Comparison of ENCODE assay signal across 8 mouse cellular contexts in the genomic region with DNA sequence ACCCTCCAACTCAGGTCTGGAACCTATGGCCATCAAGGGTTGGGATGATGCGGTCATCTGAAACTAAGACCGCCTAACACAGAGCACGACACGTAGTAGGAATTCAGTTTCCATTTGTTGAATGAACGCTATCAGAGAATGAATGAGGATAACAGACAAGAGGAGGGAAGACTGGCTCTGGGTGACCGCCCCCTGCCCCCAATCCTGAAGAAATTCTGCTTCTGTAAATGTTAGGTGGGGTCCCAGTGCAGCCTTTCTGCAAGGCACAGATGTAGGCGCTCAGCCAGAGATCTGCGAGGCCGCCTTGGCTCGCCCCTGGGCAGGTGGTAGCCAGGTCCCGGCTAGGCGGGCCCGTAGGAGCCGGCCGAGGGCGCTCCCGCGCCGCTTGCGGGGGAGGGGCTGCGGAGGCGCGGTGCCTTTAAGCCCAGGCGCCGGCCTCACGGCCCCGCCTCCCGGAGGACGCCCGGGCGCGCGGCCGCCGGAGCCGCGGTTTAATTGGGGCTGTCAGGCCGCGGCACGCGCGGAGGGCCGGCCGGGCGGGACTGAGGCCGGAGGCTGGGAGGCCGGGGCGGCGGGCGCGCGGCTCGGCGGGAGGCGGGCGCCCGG. TPM values are rescaled to one million over a fixed set of nuclear protein-coding genes. Genes with fewer than 3 reads are reported as not detected.
A peak's percentile ranks its signal among the peaks of the same experiment; 100 is the strongest.
DNase-seq lines count a peak whose midpoint lies in the region; ATAC-seq and TF ChIP-seq lines count a peak whose summit lies in the region.

Gene Dusp7 (plus strand): TSS at position 521 of the 606 bp plus-strand sequence.

- H3K4me2 ChIP-seq in intestine, postnatal 0 days (replicated peaks; ENCODE audit: low read depth) = peak within 1 kb of the TSS; percentile 96
- peak within 1 kb of the TSS; percentile 98 for H3K4me2 ChIP-seq in midbrain, embryonic 11.5 days

- ATAC-seq in granulocyte monocyte progenitor cell, adult 5-6 weeks (replicated peaks; ENCODE audit: poor library complexity, severe bottlenecking) = peak; percentile 18
- ATAC-seq in intestine, postnatal 0 days = peak; percentile 58
- peak; percentile 83 for ATAC-seq in midbrain, embryonic 11.5 days (ENCODE audit: low FRiP score)

- 0 out of 2 replicates have a peak, but pooled peaks cover 6% of the 10 kb centered on the region for H3K4me1 ChIP-seq in intestine, postnatal 0 days (replicated peaks; ENCODE audit: control insufficient read depth, insufficient read depth, low read length)
- peaks cover 78% of the 10 kb centered on the region for H3K4me1 ChIP-seq in limb, embryonic 10.5 days
- H3K4me1 ChIP-seq in midbrain, embryonic 11.5 days (ENCODE audit: control insufficient read depth, insufficient read depth, low read length) = peaks cover 35% of the 10 kb centered on the region

- peaks cover 12% of the 10 kb centered on the region; the same call in 1 of the 2 replicates for H3K36me3 ChIP-seq in intestine, postnatal 0 days (ENCODE audit: control insufficient read depth, insufficient read depth)
- peaks cover 34% of the 10 kb centered on the region for H3K36me3 ChIP-seq in limb, embryonic 10.5 days
- peaks cover 3% of the 10 kb centered on the region; the same call in 1 of the 2 replicates for H3K36me3 ChIP-seq in midbrain, embryonic 11.5 days (ENCODE audit: control insufficient read depth, insufficient read depth, low read length)

- H3K9me3 ChIP-seq in intestine, postnatal 0 days (ENCODE audit: control insufficient read depth) = no peaks in the 10 kb centered on the region
- no peaks in the 10 kb centered on the region for H3K9me3 ChIP-seq in limb, embryonic 10.5 days (replicated peaks)
- H3K9me3 ChIP-seq in midbrain, embryonic 11.5 days (ENCODE audit: control insufficient read depth, low read length) = no peaks in the 10 kb centered on the region

- peak; percentile 74 to 81 for DNase-seq in urinary bladder, adult 18-20 months (ENCODE audit: low spot score in 2 of 2)
- no peak for DNase-seq in urinary bladder, postnatal 10 days (ENCODE audit: low spot score)
- peak; percentile 80 for DNase-seq in embryo, embryonic 9.5 days (ENCODE audit: extremely low spot score)
- peak; percentile 85 for DNase-seq in limb, embryonic 10.5 days (ENCODE audit: low spot score)
- peak; percentile 99 for DNase-seq in midbrain, embryonic 11.5 days (ENCODE audit: low spot score, missing footprints)
- DNase-seq in spleen, adult 12 weeks (ENCODE audit: low spot score) = peak; percentile 61

- no peak; the same call in 1 of the 2 replicates for TF ChIP-seq CTCF in intestine, postnatal 0 days (IDR thresholded peaks at IDR 0.05; ENCODE audit: low read depth)

- WGBS in intestine, postnatal 0 days = under 1% methylated on average over 43 of the region's 57 CpGs
- WGBS in limb, embryonic 10.5 days = 2% methylated on average over 57 of the region's 57 CpGs
- under 1% methylated on average over 46 of the region's 57 CpGs for WGBS in midbrain, embryonic 11.5 days

- peak within 1 kb of the TSS; percentile 72 for H3K9ac ChIP-seq in intestine, postnatal 0 days (ENCODE audit: low read depth, low read length)
- H3K9ac ChIP-seq in midbrain, embryonic 11.5 days (ENCODE audit: low read length) = peak within 1 kb of the TSS; percentile 87

- peak within 1 kb of the TSS; percentile 86 for H3K27ac ChIP-seq in intestine, postnatal 0 days (ENCODE audit: low read depth, low read length)
- H3K27ac ChIP-seq in limb, embryonic 10.5 days = peak within 1 kb of the TSS; percentile 98
- H3K27ac ChIP-seq in midbrain, embryonic 11.5 days (ENCODE audit: low read depth, low read length) = peak within 1 kb of the TSS; percentile 87

- no peaks in the 10 kb centered on the region for H3K27me3 ChIP-seq in intestine, postnatal 0 days (replicated peaks; ENCODE audit: control insufficient read depth, insufficient read depth, low read length)
- H3K27me3 ChIP-seq in limb, embryonic 10.5 days (ENCODE audit: low read depth, poor library complexity, severe bottlenecking) = no peaks in the 10 kb centered on the region
- H3K27me3 ChIP-seq in midbrain, embryonic 11.5 days (ENCODE audit: control insufficient read depth, insufficient read depth, low read length) = no peaks in the 10 kb centered on the region

- H3K4me3 ChIP-seq in intestine, postnatal 0 days (ENCODE audit: low read depth, low read length) = peak within 1 kb of the TSS; percentile 77
- peak within 1 kb of the TSS; percentile 95 for H3K4me3 ChIP-seq in limb, embryonic 10.5 days
- H3K4me3 ChIP-seq in midbrain, embryonic 11.5 days (ENCODE audit: low read depth, low read length) = peak within 1 kb of the TSS; percentile 80

RNA-seq across cellular contexts. Expression of gene Dusp7, which starts in this region (rescaled TPM):
- total RNA-seq in granulocyte monocyte progenitor cell, adult 5-6 weeks (2014; fragmentation: Nextera tagmentation) = 44.7 and 46.2 TPM in 2 replicates
- 13.0 and 14.0 TPM in 2 replicates for total RNA-seq in granulocyte monocyte progenitor cell, adult 5-6 weeks (2017)
- 4.6 TPM in 2 replicates for polyA plus RNA-seq in intestine, postnatal 0 days (2015; fragmentation: Nextera tagmentation; extraction: Ambion mirVana)
- 43.1 and 44.9 TPM in 2 replicates for polyA plus RNA-seq in limb, embryonic 10.5 days (2016; fragmentation: Nextera tagmentation; extraction: Ambion mirVana)
- polyA plus RNA-seq in midbrain, embryonic 11.5 days (2014; fragmentation: Nextera tagmentation; extraction: Ambion mirVana) = 16.1 and 17.0 TPM in 2 replicates

Comparison
In these comparisons a context has a peak if more than half of its experiments do, and no peak if none do; other contexts are left out.
1. ATAC-seq: peak in every context shown above with its lines; median percentile 83 in midbrain, embryonic 11.5 days; 58 in intestine, postnatal 0 days; 18 in granulocyte monocyte progenitor cell, adult 5-6 weeks.